Mouse (Mus musculus) mature B cell (primary cell): ENCODE measurements around the gene Chd5.

Experiments used
- in situ Hi-C: fragments of 300-500 bp; cut with MboI; formaldehyde crosslinking; loops from 2 replicates; pipeline ENCODE4 v1.14.3; 2019

Gene Chd5

GRCm38 (mm10) chr4:152434836-152435235 lies 96.4 kb downstream of the Chd5 start:
- in situ Hi-C loops: no loop called here

DNA sequence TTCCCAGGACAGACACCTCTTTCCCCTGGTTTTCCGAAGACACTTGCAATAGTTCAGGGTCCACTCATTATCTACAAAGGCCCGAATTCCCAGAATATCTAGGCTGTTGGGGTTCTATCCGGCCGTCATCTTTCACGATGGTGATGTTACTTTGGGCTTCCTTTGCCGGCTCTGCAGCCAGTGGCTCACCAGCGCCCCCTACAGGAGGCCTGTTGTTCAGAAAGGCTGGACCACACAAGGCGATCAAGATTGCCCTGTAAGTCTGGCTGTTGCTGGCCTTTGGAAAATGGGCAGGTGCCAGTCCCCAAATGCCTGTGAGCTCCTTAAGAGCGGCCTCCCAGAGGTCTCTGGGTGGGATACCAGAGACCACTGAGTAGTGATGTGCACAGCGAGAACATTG lies 96.8 kb downstream of the Chd5 start:
- in situ Hi-C loops: no loop called here
